Mouse (Mus musculus) gastrocnemius, adult 18-20 months (tissue): Measurements from ENCODE around the gene Thap8. TPM values are rescaled to one million over a fixed set of nuclear protein-coding genes. Genes with fewer than 3 reads are reported as not detected.
A peak's percentile ranks its signal among the peaks of the same experiment; 100 is the strongest.
"Not testable (repeated sequence)": the region's sequence is repeated elsewhere in the genome, so short reads cannot be mapped to it uniquely, and the experiment has no call there.

Source experiments
- DNase-seq: peaks from one replicate; pipeline ENCODE4 v3.0.0; 2021; ENCODE audit warnings: low spot score
- long read RNA-seq, 2 experiments: library from polyadenylated mRNA; stranded (forward); transcript quantifications; one replicate each; pipeline ENCODE4 v2.0.0; 2021
- total RNA-seq, 2 experiments: library from RNA; stranded (reverse); gene quantifications; 2 replicates each; pipeline ENCODE4 v1.2.3; 2021

The Thap8 gene
- not detected for total RNA-seq
- long read RNA-seq, experiment 1: 0 reads
- long read RNA-seq, experiment 2, partial matches to known transcripts: 0 of 1 reads
- long read RNA-seq, experiment 2, other reads (novel, unspliced or antisense): 1 of 1 reads

- peak; percentile 93 for DNase-seq
These were observed at the start of gene Thap8, which contains the start of gene Wdr62 for GRCm38 (mm10) chr7:30279951-30280669. Gene Thap8 (plus strand): TSS chr7:30280094. Gene Wdr62 (minus strand): TSS chr7:30280419.

GRCm38 (mm10) chr7:30231328-30231668 lies 48.6 kb upstream of the Thap8 start:
- DNase-seq: peak; percentile 15

DNA sequence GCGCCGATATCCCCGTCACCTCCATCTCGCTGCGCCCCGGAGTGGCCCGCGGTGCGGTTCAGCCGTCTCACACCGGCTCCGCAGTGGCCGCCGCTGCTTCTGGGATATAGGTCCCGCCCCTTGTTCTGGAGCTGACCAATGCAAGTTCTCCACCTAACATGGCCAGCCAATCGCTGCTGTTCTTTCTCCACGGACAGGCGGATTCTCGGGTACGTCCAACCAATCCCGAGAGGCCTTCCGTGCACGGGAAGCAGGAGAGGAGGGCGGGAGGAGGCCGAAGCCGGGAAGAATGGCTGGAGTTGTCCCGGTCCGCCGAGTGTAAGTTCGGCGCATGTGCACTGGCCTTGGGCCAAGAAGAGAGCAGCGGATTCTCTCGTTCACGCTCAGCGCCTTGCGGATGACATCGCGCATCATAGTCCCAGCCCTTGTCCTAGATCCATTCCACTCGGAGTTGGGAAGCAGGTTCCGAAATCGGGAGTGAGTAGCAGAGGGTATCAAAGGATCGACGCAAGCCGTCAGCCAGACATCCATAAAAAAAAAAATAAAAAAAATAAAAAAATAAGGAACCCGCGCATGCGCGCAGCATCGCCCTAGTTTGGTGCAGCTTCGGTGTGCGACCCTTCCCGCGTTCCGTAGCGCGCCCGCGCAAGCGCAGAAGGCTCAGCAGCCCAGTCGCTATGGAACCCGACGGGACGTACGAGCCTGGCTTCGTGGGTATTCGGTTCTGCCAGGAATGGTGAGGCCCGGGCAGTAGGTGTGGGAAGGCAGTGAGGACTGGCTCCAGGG lies 48.0 kb upstream of the Thap8 start, which contains the start of the genes Polr2i and Tbcb:
Gene Polr2i, plus strand, starts transcription at position 280 of the 786 bp plus-strand sequence.
Gene Tbcb, minus strand, starts transcription at position 604 of the 786 bp plus-strand sequence.
- DNase-seq: peak; percentile 98

- peak; percentile 50 for DNase-seq
These were observed 47.2 kb upstream of the Thap8 start for GRCm38 (mm10) chr7:30232631-30233148.

DNA sequence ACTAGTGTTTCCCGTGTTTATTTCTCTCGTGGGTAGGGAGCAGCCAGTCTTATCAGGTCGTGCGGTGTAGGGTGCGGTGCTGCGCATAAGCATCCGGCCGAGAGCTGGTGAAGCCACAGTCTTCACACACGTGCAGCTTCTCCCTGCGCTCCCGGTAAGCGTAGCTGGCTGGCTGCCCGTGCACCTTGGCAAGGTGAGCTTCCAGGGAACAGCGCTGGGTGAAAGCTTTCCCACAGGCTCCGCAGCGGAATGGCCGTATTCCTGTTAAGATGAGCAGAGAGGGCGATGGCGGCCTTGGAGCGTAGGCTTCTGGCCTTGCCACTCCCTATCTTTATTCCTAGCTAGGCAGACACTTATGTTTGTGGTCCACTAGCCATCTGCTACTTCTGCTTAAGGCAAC lies 46.5 kb upstream of the Thap8 start:
- DNase-seq: no peak

- DNase-seq: peak; percentile 48
These were observed 45.5 kb upstream of the Thap8 start for GRCm38 (mm10) chr7:30234276-30234858.

GRCm38 (mm10) chr7:30235091-30235490 lies 44.8 kb upstream of the Thap8 start:
- no peak for DNase-seq

- DNase-seq: no peak
These were observed 44.3 kb upstream of the Thap8 start, which contains the start of gene Ovol3 for GRCm38 (mm10) chr7:30235625-30236024. Gene Ovol3 (minus strand): TSS chr7:30235725.

- DNase-seq: not testable (repeated sequence)
These were observed 42.5 kb upstream of the Thap8 start for GRCm38 (mm10) chr7:30237374-30237773.

- peak; percentile 54 for DNase-seq
These were observed 27.6 kb upstream of the Thap8 start for GRCm38 (mm10) chr7:30251956-30252954.

DNA sequence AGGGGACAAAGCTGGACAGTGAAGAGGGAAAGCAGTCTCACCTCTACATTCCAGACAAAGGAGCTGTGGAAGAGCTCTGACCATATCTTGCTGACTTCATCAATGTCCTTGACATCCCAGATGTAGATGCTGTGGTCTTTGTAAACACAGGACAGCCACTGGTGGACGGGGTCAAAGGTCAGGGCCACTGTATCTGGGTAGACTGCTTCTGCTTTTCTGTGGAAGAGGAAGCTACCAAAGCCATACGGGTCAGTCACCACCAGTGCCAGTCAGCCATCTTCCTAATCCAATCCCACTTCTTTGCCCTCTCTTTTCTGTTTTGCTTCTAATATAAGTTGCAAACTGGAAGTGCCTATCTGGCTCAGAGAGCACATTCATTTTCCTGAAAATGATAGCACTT lies 14.9 kb upstream of the Thap8 start:
- no peak for DNase-seq

GRCm38 (mm10) chr7:30265531-30265930 lies 14.4 kb upstream of the Thap8 start:
- no peak for DNase-seq

GRCm38 (mm10) chr7:30265935-30266334 lies 14.0 kb upstream of the Thap8 start:
- no peak for DNase-seq

- DNase-seq: no peak
These were observed 13.1 kb upstream of the Thap8 start for GRCm38 (mm10) chr7:30266780-30267179.

DNA sequence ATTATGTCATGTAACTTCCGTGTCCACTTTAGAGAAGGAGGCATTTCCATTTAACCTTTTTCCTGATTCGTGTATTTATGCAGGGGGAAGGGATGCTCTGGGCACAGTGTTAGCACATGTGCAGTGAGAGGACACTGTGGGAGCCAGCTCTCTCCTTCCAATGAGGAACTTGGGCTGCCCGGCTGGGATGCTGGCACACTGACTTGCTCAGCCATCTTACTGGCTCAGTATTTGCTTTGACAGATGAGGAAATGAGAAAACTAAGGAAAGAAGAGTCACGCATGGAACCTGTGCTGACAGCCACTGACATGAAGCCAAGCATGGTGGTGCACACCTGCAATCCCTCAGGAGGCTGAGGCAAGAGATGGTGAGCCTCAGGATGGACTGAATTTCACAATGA lies 10.3 kb upstream of the Thap8 start:
- DNase-seq: no peak

DNA sequence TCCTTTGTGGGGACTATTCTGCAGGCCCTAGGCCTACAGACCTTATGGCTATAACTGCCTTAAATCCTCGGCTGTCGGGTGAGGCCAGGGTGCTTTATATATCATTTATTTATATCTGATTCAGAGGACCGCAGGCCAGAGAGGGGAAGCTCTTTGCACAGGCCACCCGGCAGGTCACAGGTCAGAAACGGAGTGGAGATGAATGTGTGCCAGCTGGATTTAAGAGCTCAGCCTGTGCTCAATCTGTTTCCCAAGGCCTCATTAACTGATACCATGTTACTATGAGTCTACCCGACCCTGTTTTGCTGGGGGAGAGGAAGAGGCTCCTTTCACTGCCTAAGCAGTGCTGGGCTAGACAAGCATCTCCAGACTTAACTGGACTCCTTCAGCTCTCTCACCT lies 5.5 kb upstream of the Thap8 start:
- DNase-seq: no peak

DNA sequence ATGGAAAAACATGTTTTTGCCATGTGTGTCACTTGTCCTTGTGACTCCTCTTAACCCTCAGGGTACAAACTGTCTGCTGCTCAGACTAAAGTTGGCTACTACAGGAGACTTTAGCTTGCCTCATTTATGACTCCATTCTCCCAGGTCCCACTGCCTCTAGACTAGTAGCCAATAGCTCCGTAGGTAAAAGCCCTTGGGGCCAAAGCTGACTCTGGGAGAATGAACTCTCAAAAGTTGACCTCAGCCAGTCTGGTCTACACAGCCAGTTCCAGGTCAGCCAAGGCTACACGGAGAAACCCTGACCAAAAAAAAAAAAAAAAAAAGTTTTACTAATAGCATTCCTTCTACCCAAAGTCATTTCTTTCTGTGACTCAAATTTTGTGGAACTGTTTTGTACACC lies 983 bp upstream of the Thap8 start:
- no peak for DNase-seq

- DNase-seq: no peak
These were observed 358 bp upstream of the Thap8 start for GRCm38 (mm10) chr7:30279536-30279935.

GRCm38 (mm10) chr7:30280670-30281138 lies 810 bp downstream of the Thap8 start:
- peak; percentile 89 for DNase-seq

- no peak for DNase-seq
These were observed 1.6 kb downstream of the Thap8 start for GRCm38 (mm10) chr7:30281522-30281921.
